Mouse (Mus musculus) spleen, adult 2 months (tissue): Measurements from ENCODE around the gene Dock11. TPM values are rescaled to one million over a fixed set of nuclear protein-coding genes. Genes with fewer than 3 reads are reported as not detected.
A peak's percentile ranks its signal among the peaks of the same experiment; 100 is the strongest.

ENCODE experiments used
- DNase-seq, 2 experiments: peaks; one replicate each; pipeline versions ENCODE4 v3.0.0 to v3.0.0-alpha.2; 2012 to 2021; ENCODE audit warnings: low spot score in 2 of 2, low read depth in 1 of 2
- H3K27ac ChIP-seq: fragments of 200-500 bp; 2 replicates; pipeline ENCODE4 v1.5.1; 2012; ENCODE audit warnings: low read length, inconsistent platforms; ENCODE audit not compliant: insufficient read depth
- H3K27me3 ChIP-seq: fragments of 200-500 bp; 2 replicates; pipeline ENCODE4 v1.6.1; 2012; ENCODE audit warnings: mild to moderate bottlenecking, moderate library complexity, low read length, inconsistent platforms; ENCODE audit not compliant: control insufficient read depth, insufficient read depth
- H3K36me3 ChIP-seq: fragments of 200-500 bp; 2 replicates; pipeline ENCODE4 v1.6.1; 2012; ENCODE audit warnings: mild to moderate bottlenecking, low read length, inconsistent platforms; ENCODE audit not compliant: control insufficient read depth, insufficient read depth
- H3K4me1 ChIP-seq: fragments of 200-500 bp; 2 replicates; pipeline ENCODE4 v1.6.1; 2011; ENCODE audit warnings: inconsistent platforms; ENCODE audit not compliant: control insufficient read depth, insufficient read depth, insufficient read length
- H3K4me3 ChIP-seq: fragments of 200-500 bp; 2 replicates; pipeline ENCODE4 v1.5.1; 2011; ENCODE audit warnings: mild to moderate bottlenecking, inconsistent platforms; ENCODE audit not compliant: insufficient read depth, insufficient read length; ENCODE audit errors: extremely low read depth
- CTCF ChIP-seq: fragments of 200-500 bp; IDR thresholded peaks from 2 replicates; pipeline ENCODE4 v1.5.1; 2011; ENCODE audit warnings: mild to moderate bottlenecking, inconsistent platforms; ENCODE audit not compliant: insufficient read depth, insufficient read length, insufficient replicate concordance; ENCODE audit errors: extremely low read depth
- POLR2A ChIP-seq: fragments of 200-500 bp; IDR thresholded peaks from 2 replicates; pipeline ENCODE4 v1.6.1; 2011; ENCODE audit warnings: low read depth, low read length, inconsistent platforms
- WGBS: fragments of 180-500 bp; shearing (Covaris S2); methylation state at CpG from one replicate; pipeline ENCODE4 v1.1.7; 2018; 5-methylcytosine and 5-hydroxymethylcytosine counted together
- polyA plus RNA-seq: library from polyadenylated mRNA; depleted of rRNA; stranded (reverse); fragments of >200 nt; gene quantifications from 2 replicates; pipeline ENCODE4 v1.2.3, GENCODE M21; 2012

Gene Dock11
- polyA plus RNA-seq, 1 experiment: 4.5 TPM

- WGBS: 77% methylated on average over 8 of the region's 8 CpGs
- Histone ChIP-seq H3K4me3 (no peak overlapping the region), H3K36me3 (peaks cover 6% of the 10 kb centered on the region), H3K4me1 (no peaks in the 10 kb centered on the region), H3K27me3 (no peaks in the 10 kb centered on the region), H3K27ac (no peak overlapping the region)
- DNase-seq: no peak
- TF ChIP-seq POLR2A (no peak), CTCF (no peak)
Observed at GRCm38 (mm10) chrX:36034045-36034444, 145.4 kb downstream of the Dock11 start.

- no peak for TF ChIP-seq CTCF
- no peak for TF ChIP-seq POLR2A
- 86% methylated on average over 4 of the region's 4 CpGs for WGBS
Observed at GRCm38 (mm10) chrX:36045731-36046130, 157.1 kb downstream of the Dock11 start.

GRCm38 (mm10) chrX:36047451-36047850 is 158.8 kb downstream of the Dock11 start:
- H3K27me3 ChIP-seq: no peaks in the 10 kb centered on the region
- peaks cover 5% of the 10 kb centered on the region; the same call in 1 of the 2 replicates for H3K36me3 ChIP-seq
- 72% methylated on average over 1 of the region's 1 CpGs for WGBS
- DNase-seq: no peak
- TF ChIP-seq POLR2A (no peak), CTCF (no peak)
- H3K4me3 ChIP-seq: no peak overlapping the region
- H3K27ac ChIP-seq: no peak overlapping the region
- no peaks in the 10 kb centered on the region for H3K4me1 ChIP-seq

More at GRCm38 (mm10) chrX:36045731-36046130, 157.1 kb downstream of the Dock11 start:
- peaks cover 5% of the 10 kb centered on the region; the same call in 1 of the 2 replicates for H3K36me3 ChIP-seq
- H3K4me1 ChIP-seq: no peaks in the 10 kb centered on the region
- no peak overlapping the region for H3K4me3 ChIP-seq
- no peak overlapping the region for H3K27ac ChIP-seq
- H3K27me3 ChIP-seq: no peaks in the 10 kb centered on the region
- no peak for DNase-seq

GRCm38 (mm10) chrX:36050312-36050711 is 161.7 kb downstream of the Dock11 start:
- no peaks in the 10 kb centered on the region for H3K27me3 ChIP-seq
- peaks cover 6% of the 10 kb centered on the region; the same call in 1 of the 2 replicates for H3K36me3 ChIP-seq
- no peaks in the 10 kb centered on the region for H3K4me1 ChIP-seq
- TF ChIP-seq CTCF: no peak
- TF ChIP-seq POLR2A: no peak
- DNase-seq: no peak
- no peak overlapping the region for H3K27ac ChIP-seq
- H3K4me3 ChIP-seq: no peak overlapping the region

GRCm38 (mm10) chrX:36073997-36074396 is 185.4 kb downstream of the Dock11 start:
- WGBS: 87% methylated on average over 2 of the region's 2 CpGs
- TF ChIP-seq POLR2A: no peak
- TF ChIP-seq CTCF: no peak
- H3K36me3 ChIP-seq: peaks cover 1% of the 10 kb centered on the region; the same call in 1 of the 2 replicates
- H3K27me3 ChIP-seq: no peaks in the 10 kb centered on the region
- no peak overlapping the region for H3K4me3 ChIP-seq
- H3K4me1 ChIP-seq: no peaks in the 10 kb centered on the region
- DNase-seq: no peak
- no peak overlapping the region for H3K27ac ChIP-seq

GRCm38 (mm10) chrX:36077164-36077563 is 188.5 kb downstream of the Dock11 start:
- no peaks in the 10 kb centered on the region for H3K27me3 ChIP-seq
- H3K36me3 ChIP-seq: no peaks in the 10 kb centered on the region; the same call in 1 of the 2 replicates
- no peak for TF ChIP-seq CTCF
- no peak for TF ChIP-seq POLR2A
- H3K4me1 ChIP-seq: no peaks in the 10 kb centered on the region
- 73% methylated on average over 4 of the region's 4 CpGs for WGBS
- no peak overlapping the region for H3K27ac ChIP-seq
- DNase-seq: no peak
- H3K4me3 ChIP-seq: no peak overlapping the region

GRCm38 (mm10) chrX:36082917-36083316 is 194.3 kb downstream of the Dock11 start:
- Histone ChIP-seq H3K36me3 (no peaks in the 10 kb centered on the region), H3K4me1 (no peaks in the 10 kb centered on the region), H3K4me3 (no peak overlapping the region), H3K27me3 (no peaks in the 10 kb centered on the region), H3K27ac (0 out of 2 replicates have a peak overlapping the region, but pooled peaks have one; percentile 4)
- TF ChIP-seq CTCF (no peak), POLR2A (no peak)
- DNase-seq: peak in 1 of 2 experiments; percentile 2
- 79% methylated on average over 1 of the region's 1 CpGs for WGBS
